Mouse (Mus musculus): Measurements from ENCODE around the gene Clec2e.

DNA sequence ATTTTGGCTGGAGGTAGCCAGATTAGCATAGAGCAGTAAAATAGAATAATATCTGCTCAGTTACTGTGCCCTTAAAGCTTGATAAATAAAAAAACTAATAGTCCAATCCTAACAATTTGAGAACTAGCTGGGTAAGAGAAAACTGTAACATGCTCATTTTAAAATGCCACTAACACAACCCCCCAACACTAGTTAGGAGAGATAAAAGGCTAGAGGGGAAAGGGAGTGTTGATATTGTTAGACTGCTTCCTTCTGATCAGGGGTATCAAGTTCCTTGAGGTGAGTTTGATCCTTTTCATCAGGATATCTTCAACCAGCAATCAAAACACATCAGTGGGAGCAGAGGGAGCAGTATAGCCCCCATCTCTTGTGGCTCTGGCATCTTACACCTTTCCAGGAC, 58.2 kb downstream of the Clec2e start:
- no peak for TF ChIP-seq POLR2A (IDR thresholded peaks at IDR 0.05; ENCODE audit: insufficient read depth, low read depth, low read length)
- TF ChIP-seq CTCF (IDR thresholded peaks at IDR 0.05; ENCODE audit: insufficient read depth, low read depth, low read length): no peak

All from olfactory bulb, adult 2 months (tissue).